Mouse (Mus musculus): ENCODE data around the gene Rassf10.

- TF ChIP-seq TCF12 (IDR thresholded peaks at IDR 0.05; ENCODE audit: insufficient read depth, poor library complexity, severe bottlenecking), result no peak
- TF ChIP-seq POLR2A (IDR thresholded peaks at IDR 0.05; ENCODE audit: insufficient read length, low read depth), result no peak
- TF ChIP-seq CEBPB (IDR thresholded peaks at IDR 0.05; ENCODE audit: insufficient read depth, poor library complexity, severe bottlenecking), result no peak
- no peak for TF ChIP-seq MYOG (IDR thresholded peaks at IDR 0.05; ENCODE audit: control insufficient read depth in 1 of 3, insufficient read depth in 1 of 3, insufficient read length in 2 of 3, low read depth in 2 of 3)
- TF ChIP-seq USF1 (IDR thresholded peaks at IDR 0.05; ENCODE audit: low read depth), result no peak
- no peak for TF ChIP-seq MAX (IDR thresholded peaks at IDR 0.05; ENCODE audit: low read depth)
- TF ChIP-seq SRF (IDR thresholded peaks at IDR 0.05; ENCODE audit: control insufficient read depth, insufficient read length, low read depth), result no peak
These were observed 39.2 kb downstream of the Rassf10 start for GRCm38 (mm10) chr7:112992928-112993327.

Measured in myocyte (in vitro differentiated cells).